Mouse (Mus musculus) bone marrow macrophage, adult 2 months (primary cell): ENCODE measurements around the gene Olfr314.

ENCODE experiments used
- CTCF ChIP-seq: IDR thresholded peaks from 2 replicates; pipeline ENCODE4 v1.5.1; 2012; ENCODE audit warnings: low read depth, mild to moderate bottlenecking, low read length, moderate library complexity
- POLR2A ChIP-seq: IDR thresholded peaks from 2 replicates; pipeline ENCODE4 v1.6.1; 2012; ENCODE audit warnings: mild to moderate bottlenecking, low read depth, low read length, borderline replicate concordance

DNA sequence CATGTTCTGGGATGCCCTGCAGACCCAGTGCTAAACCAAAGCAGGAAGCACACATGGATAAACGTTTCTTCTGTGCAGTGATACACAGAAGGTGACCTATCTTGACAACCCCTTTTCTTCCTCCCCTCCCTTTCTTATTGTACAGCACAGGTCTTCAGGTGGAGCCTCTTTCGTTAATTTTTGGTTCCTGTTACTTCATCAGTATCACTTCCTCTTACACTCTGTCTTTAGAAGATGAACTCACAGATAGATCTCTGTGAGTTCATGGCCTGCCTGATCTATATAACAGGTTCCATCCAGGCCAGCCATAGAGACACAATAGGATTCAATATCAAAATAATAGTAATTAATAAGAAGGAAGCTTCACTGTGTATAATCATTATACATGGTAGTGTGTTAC lies 7.3 kb downstream of the Olfr314 start:
- no peak for TF ChIP-seq POLR2A
- TF ChIP-seq CTCF: no peak
